Mouse (Mus musculus): ENCODE data around the gene Rapgef3. TPM values are rescaled to one million over a fixed set of nuclear protein-coding genes. Genes with fewer than 3 reads are reported as not detected.

The Rapgef3 gene
- total RNA-seq, 2 experiments from 2014 or later, result 4.0 to 12.0 TPM

- peak; percentile 24; the same call in 1 of the 2 replicates for ATAC-seq (replicated peaks; ENCODE audit: poor library complexity)
Observed at GRCm38 (mm10) chr15:97794268-97794667, 26.5 kb upstream of the Rapgef3 start.

- ATAC-seq (replicated peaks; ENCODE audit: poor library complexity), result no peak
Observed at GRCm38 (mm10) chr15:97793386-97794153, 25.8 kb upstream of the Rapgef3 start.

DNA sequence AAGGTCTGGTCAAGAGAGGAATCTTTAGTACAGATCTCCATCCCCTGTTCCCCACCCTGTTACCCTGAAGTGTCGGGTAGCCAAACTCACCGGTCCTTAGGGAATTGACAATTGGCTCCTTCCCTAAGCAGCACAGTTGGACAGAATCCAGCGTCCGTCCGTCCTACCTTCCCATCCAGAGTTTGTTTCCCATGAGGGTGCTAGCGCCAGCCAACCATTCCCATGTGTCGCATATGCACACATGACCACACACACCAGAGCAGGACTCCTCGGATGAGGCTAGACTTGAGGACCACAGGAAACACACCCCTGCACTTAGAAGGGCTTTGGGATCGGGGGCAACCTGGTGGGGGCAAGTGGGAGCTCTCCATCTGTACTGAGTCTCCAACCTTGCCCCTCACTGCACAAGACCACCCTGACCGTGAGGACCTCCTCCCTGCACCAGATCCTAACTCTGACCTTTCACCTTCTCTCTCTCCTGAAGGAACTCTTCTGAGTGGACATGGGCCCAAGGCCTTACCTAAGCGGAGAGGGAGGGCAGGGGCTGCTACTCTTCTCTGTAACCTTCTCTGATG lies 23.4 kb upstream of the Rapgef3 start:
- ATAC-seq (replicated peaks; ENCODE audit: poor library complexity), result no peak

- 0 out of 2 replicates have a peak, but pooled peaks have one; percentile 18 for ATAC-seq (replicated peaks; ENCODE audit: poor library complexity)
Observed at GRCm38 (mm10) chr15:97789761-97790505, 22.2 kb upstream of the Rapgef3 start.

DNA sequence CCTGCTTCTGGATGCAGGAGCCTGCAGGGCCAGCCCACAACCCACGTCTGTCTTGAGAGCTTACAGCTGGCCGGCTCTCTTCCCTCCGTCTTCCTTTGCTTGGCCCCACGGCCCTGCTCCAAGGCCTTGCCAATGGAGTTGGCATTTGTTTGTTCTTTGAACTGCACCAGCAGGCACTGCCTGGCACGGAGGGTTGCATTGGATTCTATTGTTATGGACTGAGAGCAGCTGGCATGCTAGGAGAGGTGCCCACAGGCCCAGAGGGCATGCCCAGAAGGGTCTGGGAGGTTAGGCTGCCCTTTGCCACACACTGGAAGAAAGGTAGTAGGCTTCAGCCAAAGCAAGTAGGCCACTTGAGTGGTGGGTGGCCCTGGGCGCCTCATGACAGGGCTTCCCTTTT lies 21.0 kb upstream of the Rapgef3 start:
- no peak for ATAC-seq (replicated peaks; ENCODE audit: poor library complexity)

DNA sequence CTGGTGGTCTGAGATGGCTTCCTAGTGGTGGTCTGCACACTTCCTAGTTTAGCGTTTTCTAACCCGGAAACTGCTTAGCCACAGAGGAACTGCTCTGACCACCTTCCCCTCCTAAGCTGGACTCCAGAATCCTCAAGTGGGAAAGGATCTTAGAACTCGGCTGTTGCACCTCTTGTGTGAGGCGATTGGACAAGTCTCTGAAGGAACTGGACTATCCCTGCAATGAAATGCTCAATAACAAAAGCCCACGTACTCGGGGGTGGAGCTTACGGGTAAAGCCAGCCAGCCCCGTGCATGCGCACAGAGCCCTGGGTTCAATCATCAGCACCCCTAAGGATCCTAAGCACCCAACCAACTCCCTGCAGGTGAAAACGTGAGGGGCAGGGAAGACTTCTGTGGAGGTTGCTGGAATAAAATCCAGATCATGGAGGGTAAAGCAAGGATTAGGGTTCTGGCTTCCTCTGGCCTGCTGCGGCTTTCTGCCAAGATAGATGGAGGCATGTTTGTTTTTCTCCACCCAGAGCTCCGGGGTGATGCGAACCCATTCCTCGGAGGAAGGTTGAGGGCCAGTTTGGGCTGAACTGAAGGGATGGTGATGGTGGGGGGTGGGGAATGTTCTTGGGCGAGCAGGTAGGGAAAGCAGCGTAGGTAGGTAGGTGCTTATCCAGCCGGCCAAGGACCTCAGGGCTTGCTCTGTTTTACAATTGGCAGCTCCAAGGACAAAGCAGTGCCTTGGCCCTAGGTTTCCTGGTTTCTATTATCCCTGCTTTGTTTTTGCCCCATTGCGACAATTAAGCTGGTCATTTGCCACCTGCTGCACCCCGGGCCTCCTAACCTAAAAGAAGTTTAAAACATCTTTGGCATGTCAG lies 20.3 kb upstream of the Rapgef3 start:
- peak; percentile 5 for ATAC-seq (replicated peaks; ENCODE audit: poor library complexity)

DNA sequence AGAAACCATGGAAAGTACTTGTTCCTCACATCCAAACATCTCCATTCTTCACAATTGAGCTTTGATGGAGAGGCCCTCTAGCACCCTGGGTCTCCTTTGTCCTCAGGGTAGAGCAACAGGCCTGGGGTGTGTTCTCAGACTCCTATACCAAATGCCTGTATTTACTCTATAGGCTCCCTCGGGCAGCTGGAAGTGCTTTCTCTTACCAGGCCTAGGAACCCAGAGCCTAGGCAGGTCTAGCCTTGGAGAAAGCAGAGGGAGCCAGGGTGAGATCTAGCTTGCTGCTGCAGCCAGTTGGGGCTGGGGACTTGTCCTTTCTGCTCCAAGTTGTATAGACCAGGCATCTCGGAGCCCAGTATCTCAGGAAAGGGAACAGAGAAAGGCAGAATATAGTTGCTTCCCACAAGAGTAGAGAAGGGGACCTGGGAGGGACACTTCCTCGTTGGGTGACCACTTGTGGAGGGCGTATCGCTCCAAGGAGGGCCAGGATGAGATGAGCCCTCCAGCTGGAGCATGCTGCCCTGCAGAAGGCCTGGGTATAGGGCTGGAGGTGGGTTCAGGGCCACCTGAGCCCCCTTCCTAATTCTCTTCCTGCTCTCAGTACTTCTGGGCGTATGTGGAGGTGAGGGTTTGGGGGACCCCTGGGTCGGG lies 19.5 kb upstream of the Rapgef3 start:
- no peak for ATAC-seq (replicated peaks; ENCODE audit: poor library complexity)

- ATAC-seq (replicated peaks; ENCODE audit: poor library complexity), result peak; percentile 16
Observed at GRCm38 (mm10) chr15:97786412-97787112, 18.8 kb upstream of the Rapgef3 start.

DNA sequence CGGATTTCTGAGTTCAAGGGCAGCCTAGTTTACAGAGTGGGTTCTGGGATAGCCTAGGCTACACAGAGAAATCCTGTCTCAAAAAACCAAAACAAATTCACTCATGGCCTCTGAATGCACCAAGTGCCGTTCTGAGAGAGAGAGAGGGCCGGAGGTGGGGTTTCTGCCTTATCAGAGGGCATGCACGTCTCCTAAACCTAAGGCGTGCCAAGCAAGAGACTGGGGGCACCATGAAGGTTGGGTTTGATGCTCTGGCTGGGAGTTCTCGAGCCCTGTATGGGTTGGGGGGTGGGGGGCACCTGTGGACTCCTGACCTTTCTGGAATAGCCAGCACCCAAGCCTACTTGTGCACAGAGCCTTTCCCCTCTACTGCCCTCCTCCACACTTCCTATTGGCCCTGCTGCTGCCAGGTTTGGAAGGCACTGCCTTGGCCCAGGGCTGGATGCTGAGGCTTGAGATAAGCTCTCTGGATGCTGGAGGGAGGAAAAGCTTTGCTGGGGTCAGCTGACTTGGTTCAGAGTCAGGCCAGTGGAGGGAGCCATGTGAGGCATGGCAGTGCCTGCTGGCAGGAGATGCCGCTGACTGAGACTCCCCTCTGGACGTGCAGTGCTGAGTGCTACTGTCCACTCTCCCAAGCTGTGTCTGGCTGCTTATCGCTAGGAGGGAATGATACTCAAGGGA lies 18.1 kb upstream of the Rapgef3 start:
- peak; percentile 49 for ATAC-seq (replicated peaks; ENCODE audit: poor library complexity)

DNA sequence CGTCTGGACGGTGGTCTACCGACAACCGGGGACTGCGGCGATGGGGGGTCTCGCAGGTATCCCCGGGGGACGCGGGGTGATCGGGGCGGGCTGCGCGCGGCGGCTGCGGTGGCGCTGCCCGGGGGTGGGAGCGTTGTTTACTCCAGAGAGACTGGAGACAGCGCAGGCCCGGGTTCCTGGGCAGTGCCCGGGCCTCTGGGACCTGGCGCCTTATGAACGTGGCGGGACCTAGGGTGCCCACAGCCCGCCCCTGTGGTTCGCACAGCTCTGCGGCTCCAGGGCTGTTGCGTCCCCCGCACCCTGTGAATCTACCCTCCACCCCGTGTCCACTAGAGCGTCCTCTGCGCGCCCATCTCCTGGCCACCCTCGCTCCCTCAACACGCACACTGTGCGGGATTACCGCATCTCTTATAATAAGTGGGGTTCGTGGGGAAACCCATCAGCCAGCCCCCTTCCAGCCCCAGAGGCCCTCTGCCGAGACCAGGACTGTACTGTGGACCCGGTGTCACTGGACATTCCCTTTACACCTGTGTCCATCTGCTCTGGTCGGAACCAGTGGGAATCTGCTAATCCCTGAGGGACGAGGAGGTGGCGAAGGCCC lies 16.9 kb upstream of the Rapgef3 start:
- no peak for ATAC-seq (replicated peaks; ENCODE audit: poor library complexity)

GRCm38 (mm10) chr15:97784092-97784559 lies 16.4 kb upstream of the Rapgef3 start:
- ATAC-seq (replicated peaks; ENCODE audit: poor library complexity), result peak; percentile 58

- peak; percentile 45 for ATAC-seq (replicated peaks; ENCODE audit: poor library complexity)
Observed at GRCm38 (mm10) chr15:97782749-97783105, 15.0 kb upstream of the Rapgef3 start.

DNA sequence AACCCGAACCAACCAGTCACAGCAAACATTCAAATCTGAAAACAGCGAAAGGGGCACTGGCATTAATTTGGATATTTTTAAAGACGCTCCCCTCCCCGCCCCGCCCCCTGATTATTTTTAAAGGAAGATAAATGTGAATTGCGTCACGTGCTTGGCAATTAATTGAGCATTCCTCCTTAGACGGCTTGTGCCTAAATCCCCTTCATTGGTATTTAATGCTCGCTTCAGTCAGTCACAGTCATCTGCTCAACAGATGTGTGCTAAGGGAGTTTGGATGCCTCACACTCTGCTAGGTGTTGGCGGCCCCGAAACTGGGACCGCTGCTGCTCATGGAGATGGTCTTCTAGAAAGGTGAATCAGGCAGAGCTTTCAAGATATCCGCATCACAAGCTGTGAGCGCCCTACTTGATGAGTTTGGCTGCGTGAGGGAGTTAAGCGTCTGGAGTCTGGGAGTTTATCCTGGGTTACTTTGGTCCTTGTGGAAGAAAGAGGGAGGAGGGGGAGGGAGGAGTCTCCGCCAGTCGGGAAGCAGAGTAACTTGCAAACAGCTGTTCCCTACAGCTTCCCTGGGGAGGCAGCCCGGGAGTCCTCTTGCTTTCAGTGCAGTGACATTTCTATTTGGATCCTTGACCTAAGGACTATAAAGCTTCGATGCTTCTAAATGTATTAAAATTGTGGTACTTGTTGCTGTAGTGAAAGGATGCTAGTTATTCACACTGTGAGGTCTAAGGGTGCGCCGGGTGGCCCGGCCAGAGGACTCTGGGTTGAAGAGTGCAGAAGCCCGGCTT lies 14.4 kb upstream of the Rapgef3 start:
- no peak for ATAC-seq (replicated peaks; ENCODE audit: poor library complexity)

DNA sequence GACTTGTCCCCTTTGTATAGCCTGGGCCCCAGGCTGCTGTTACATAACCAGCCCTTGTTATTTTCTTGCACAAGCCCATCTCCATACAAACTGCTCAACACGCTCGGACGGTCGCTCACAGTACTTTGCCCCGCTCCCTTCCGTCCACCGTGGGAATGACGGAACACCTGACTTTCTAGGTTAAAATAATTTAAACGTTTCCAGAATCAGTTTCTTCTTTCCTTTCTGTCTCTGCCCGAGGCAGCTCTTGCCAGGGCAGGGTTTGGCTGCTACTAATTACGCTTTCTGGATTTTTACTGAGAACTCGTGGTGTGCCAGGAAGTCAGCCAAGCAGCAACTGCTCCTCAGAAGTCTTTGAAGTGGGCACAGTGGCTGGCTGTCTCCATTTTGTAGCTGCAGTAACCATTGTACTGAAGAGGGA lies 12.8 kb upstream of the Rapgef3 start:
- ATAC-seq (replicated peaks; ENCODE audit: poor library complexity), result peak; percentile 21

- no peak for ATAC-seq (replicated peaks; ENCODE audit: poor library complexity)
Observed at GRCm38 (mm10) chr15:97779576-97779975, 11.8 kb upstream of the Rapgef3 start.

- no peak for ATAC-seq (replicated peaks; ENCODE audit: poor library complexity)
Observed at GRCm38 (mm10) chr15:97778311-97779098, 10.7 kb upstream of the Rapgef3 start, which contains the start of gene Slc48a1. Gene Slc48a1, plus strand, starts transcription at chr15:97778520.

- no peak for ATAC-seq (replicated peaks; ENCODE audit: poor library complexity)
Observed at GRCm38 (mm10) chr15:97776919-97777318, 9.1 kb upstream of the Rapgef3 start.
